Mouse (Mus musculus) mouse embryonic stem cell (cell line): Measurements from ENCODE around the gene Aldh1l1.
"Not testable (repeated sequence)": the region's sequence is repeated elsewhere in the genome, so short reads cannot be mapped to it uniquely, and the experiment has no call there.

Experiments
- in situ Hi-C, 2 experiments: fragments of 300-500 bp; cut with MboI; formaldehyde crosslinking; loops; 1 replicate in 1 of 2; 3 replicates in 1 of 2; pipeline ENCODE4 v1.14.3; 2019 to 2020; ENCODE audit warnings: low sequenced_read_pairs in 2 of 2, low pct_unique_long_range_greater_than_20kb in 1 of 2, mixed read lengths in 1 of 2; ENCODE audit not compliant: unreplicated experiment in 1 of 2

Aldh1l1 gene

GRCm38 (mm10) chr6:90622758-90623455 lies 136.7 kb downstream of the Aldh1l1 start:
- in situ Hi-C loops, result no loop called here

GRCm38 (mm10) chr6:90623456-90623836 lies 137.2 kb downstream of the Aldh1l1 start:
- in situ Hi-C loops, result no loop called here

- in situ Hi-C loops, result no loop called here
Measured at GRCm38 (mm10) chr6:90624184-90624583, 138.0 kb downstream of the Aldh1l1 start.

- in situ Hi-C loops, result no loop called here
Measured at GRCm38 (mm10) chr6:90624733-90625132, 138.5 kb downstream of the Aldh1l1 start.

GRCm38 (mm10) chr6:90625207-90625994 lies 139.2 kb downstream of the Aldh1l1 start:
- in situ Hi-C loops, result no loop called here

GRCm38 (mm10) chr6:90627556-90627955 lies 141.3 kb downstream of the Aldh1l1 start:
- in situ Hi-C loops, result no loop called here

GRCm38 (mm10) chr6:90629506-90629905 lies 143.3 kb downstream of the Aldh1l1 start:
- in situ Hi-C loops, result no loop called here

- in situ Hi-C loops, result no loop called here
Measured at GRCm38 (mm10) chr6:90630427-90630826, 144.2 kb downstream of the Aldh1l1 start.

GRCm38 (mm10) chr6:90632526-90632925 lies 146.3 kb downstream of the Aldh1l1 start:
- in situ Hi-C loops, result not testable (repeated sequence)

GRCm38 (mm10) chr6:90635081-90635480 lies 148.9 kb downstream of the Aldh1l1 start:
- in situ Hi-C loops, result no loop called here

- in situ Hi-C loops, result no loop called here
Measured at GRCm38 (mm10) chr6:90635611-90636010, 149.4 kb downstream of the Aldh1l1 start.

- in situ Hi-C loops, result no loop called here
Measured at GRCm38 (mm10) chr6:90643057-90643456, 156.8 kb downstream of the Aldh1l1 start.

- in situ Hi-C loops, result no loop called here
Measured at GRCm38 (mm10) chr6:90644965-90645364, 158.7 kb downstream of the Aldh1l1 start.

- in situ Hi-C loops, result no loop called here
Measured at GRCm38 (mm10) chr6:90648391-90648790, 162.2 kb downstream of the Aldh1l1 start.

- in situ Hi-C loops, result no loop called here
Measured at GRCm38 (mm10) chr6:90649279-90649678, 163.1 kb downstream of the Aldh1l1 start.
